Mouse (Mus musculus): Measurements from ENCODE around the gene Gsg1l. TPM values are rescaled to one million over a fixed set of nuclear protein-coding genes. Genes with fewer than 3 reads are reported as not detected.

Gsg1l gene
- total RNA-seq, 2 experiments from 2014 or later, result 0.21 to 0.68 TPM

- DNase-seq, result no peak
These were observed 1.1 kb downstream of the Gsg1l start for GRCm38 (mm10) chr7:126080949-126081654.

GRCm38 (mm10) chr7:126076935-126077334 is 5.3 kb downstream of the Gsg1l start:
- no peak for DNase-seq

GRCm38 (mm10) chr7:126075058-126075457 is 7.2 kb downstream of the Gsg1l start:
- no peak for DNase-seq

- no peak for DNase-seq
These were observed 11.9 kb downstream of the Gsg1l start for GRCm38 (mm10) chr7:126070321-126070720.

GRCm38 (mm10) chr7:126066777-126067176 is 15.4 kb downstream of the Gsg1l start:
- DNase-seq, result peak; percentile 63

GRCm38 (mm10) chr7:126065243-126065876 is 16.9 kb downstream of the Gsg1l start:
- DNase-seq, result no peak

GRCm38 (mm10) chr7:126062228-126062627 is 20.0 kb downstream of the Gsg1l start:
- no peak for DNase-seq

GRCm38 (mm10) chr7:126058918-126059317 is 23.3 kb downstream of the Gsg1l start:
- no peak for DNase-seq

- DNase-seq, result no peak
These were observed 24.8 kb downstream of the Gsg1l start for GRCm38 (mm10) chr7:126057332-126057914.

GRCm38 (mm10) chr7:126054574-126054973 is 27.6 kb downstream of the Gsg1l start:
- DNase-seq, result no peak

GRCm38 (mm10) chr7:126053618-126054017 is 28.6 kb downstream of the Gsg1l start:
- DNase-seq, result no peak

- DNase-seq, result no peak
These were observed 30.3 kb downstream of the Gsg1l start for GRCm38 (mm10) chr7:126051910-126052309.

GRCm38 (mm10) chr7:126045077-126045476 is 37.1 kb downstream of the Gsg1l start:
- DNase-seq, result no peak

- DNase-seq, result no peak
These were observed 39.9 kb downstream of the Gsg1l start for GRCm38 (mm10) chr7:126042306-126042705.

GRCm38 (mm10) chr7:126040794-126041526 is 41.3 kb downstream of the Gsg1l start:
- DNase-seq, result peak; percentile 49

GRCm38 (mm10) chr7:126039847-126040246 is 42.4 kb downstream of the Gsg1l start:
- DNase-seq, result no peak

GRCm38 (mm10) chr7:126039247-126039835 is 42.9 kb downstream of the Gsg1l start:
- no peak for DNase-seq

- peak; percentile 24 for DNase-seq
These were observed 43.6 kb downstream of the Gsg1l start for GRCm38 (mm10) chr7:126038366-126039246.

- DNase-seq, result no peak
These were observed 46.9 kb downstream of the Gsg1l start for GRCm38 (mm10) chr7:126035332-126035731.

- DNase-seq, result no peak
These were observed 49.4 kb downstream of the Gsg1l start for GRCm38 (mm10) chr7:126032776-126033209.

GRCm38 (mm10) chr7:126032365-126032755 is 49.9 kb downstream of the Gsg1l start:
- DNase-seq, result no peak

All from gastrocnemius, postnatal 10 days (tissue).